Mouse (Mus musculus) cerebellum, adult (tissue): ENCODE data around the gene Thsd7a.
A peak's percentile ranks its signal among the peaks of the same experiment; 100 is the strongest.

ENCODE experiments used
- ATAC-seq: cut with Nextera tagmentation; 2 replicates; pipeline ENCODE4 v1.9.2; 2017; ENCODE audit warnings: mild to moderate bottlenecking, moderate library complexity, mixed read lengths; ENCODE audit not compliant: insufficient number of reproducible peaks, low FRiP score, low TSS enrichment

Gene Thsd7a

GRCm38 (mm10) chr6:12404441-12404840, 344.8 kb downstream of the Thsd7a start:
- ATAC-seq: no peak

- no peak for ATAC-seq
Measured at GRCm38 (mm10) chr6:12402996-12403395, 346.2 kb downstream of the Thsd7a start.

- no peak for ATAC-seq
Measured at GRCm38 (mm10) chr6:12397776-12398522, 351.3 kb downstream of the Thsd7a start.

GRCm38 (mm10) chr6:12393574-12394380, 355.4 kb downstream of the Thsd7a start:
- ATAC-seq: no peak

- no peak for ATAC-seq
Measured at GRCm38 (mm10) chr6:12386731-12387130, 362.5 kb downstream of the Thsd7a start.

- ATAC-seq: no peak
Measured at GRCm38 (mm10) chr6:12385591-12385990, 363.6 kb downstream of the Thsd7a start.

GRCm38 (mm10) chr6:12381136-12381778, 368.0 kb downstream of the Thsd7a start:
- ATAC-seq: peak; percentile 85

- no peak for ATAC-seq
Measured at GRCm38 (mm10) chr6:12380717-12381116, 368.5 kb downstream of the Thsd7a start.

- ATAC-seq: no peak
Measured at GRCm38 (mm10) chr6:12358737-12359136, 390.5 kb downstream of the Thsd7a start.

GRCm38 (mm10) chr6:12353573-12353972, 395.6 kb downstream of the Thsd7a start:
- no peak for ATAC-seq

- no peak for ATAC-seq
Measured at GRCm38 (mm10) chr6:12352165-12352719, 397.0 kb downstream of the Thsd7a start.

GRCm38 (mm10) chr6:12350753-12351152, 398.5 kb downstream of the Thsd7a start:
- ATAC-seq: peak; percentile 20; the same call in 1 of the 2 replicates

GRCm38 (mm10) chr6:12349105-12349759, 400.0 kb downstream of the Thsd7a start:
- no peak for ATAC-seq

GRCm38 (mm10) chr6:12348667-12349066, 400.5 kb downstream of the Thsd7a start:
- no peak for ATAC-seq

- no peak for ATAC-seq
Measured at GRCm38 (mm10) chr6:12336590-12337584, 412.3 kb downstream of the Thsd7a start.

GRCm38 (mm10) chr6:12315070-12315909, 433.9 kb downstream of the Thsd7a start:
- no peak for ATAC-seq

- no peak for ATAC-seq
Measured at GRCm38 (mm10) chr6:12307502-12307901, 441.7 kb downstream of the Thsd7a start.
